Mouse (Mus musculus) lung, postnatal 0 days (tissue): ENCODE measurements at regions not wholly inside any gene's neighbourhood (a gene's known extent, or its start where the extent isn't known, plus 50 kb on each side); places are given as distances from the start of the nearest gene placed in this dataset.

ENCODE experiments used
- ATAC-seq: fragments of 200-750 bp; cut with Nextera tagmentation; 2 replicates; pipeline ENCODE4 v1.8.0; 2017; ENCODE audit warnings: moderate library complexity
- DNase-seq: peaks from one replicate; pipeline ENCODE4 v3.0.0-alpha.2; 2016; ENCODE audit warnings: low spot score
- H3K27ac ChIP-seq: fragments of 300-500 bp; sonication (generic); 2 replicates; pipeline ENCODE4 v1.5.1; 2014; ENCODE audit warnings: antibody characterized with exemption, mild to moderate bottlenecking, low read length, mixed read lengths
- H3K27me3 ChIP-seq: fragments of 300-500 bp; sonication (generic); replicated peaks from 2 replicates; pipeline ENCODE4 v1.6.1; 2014; ENCODE audit warnings: low read length, mixed read lengths; ENCODE audit not compliant: insufficient read depth
- H3K36me3 ChIP-seq: fragments of 300-500 bp; sonication (generic); 2 replicates; pipeline ENCODE4 v1.6.1; 2014; ENCODE audit warnings: low read length, mixed read lengths; ENCODE audit not compliant: insufficient read depth
- H3K4me1 ChIP-seq: fragments of 300-500 bp; sonication (generic); 2 replicates; pipeline ENCODE4 v1.6.1; 2014; ENCODE audit warnings: antibody characterized with exemption, low read depth, low read length, mixed read lengths; ENCODE audit not compliant: insufficient read depth
- H3K4me2 ChIP-seq: fragments of 300-500 bp; sonication (generic); replicated peaks from 2 replicates; pipeline ENCODE4 v1.6.1; 2014; ENCODE audit warnings: low read depth, mild to moderate bottlenecking, low read length, moderate library complexity, mixed read lengths
- H3K4me3 ChIP-seq: fragments of 300-500 bp; sonication (generic); 2 replicates; pipeline ENCODE4 v1.5.1; 2014; ENCODE audit warnings: low read depth, low read length
- H3K9ac ChIP-seq: fragments of 300-500 bp; sonication (generic); replicated peaks from 2 replicates; pipeline ENCODE4 v1.6.1; 2014; ENCODE audit warnings: low read depth, mild to moderate bottlenecking
- H3K9me3 ChIP-seq: fragments of 300-500 bp; sonication (generic); 2 replicates; pipeline ENCODE4 v1.6.1; 2016; ENCODE audit warnings: low read length, mixed read lengths
- CTCF ChIP-seq: IDR thresholded peaks from 2 replicates; pipeline ENCODE4 v1.5.1; 2016; ENCODE audit warnings: antibody characterized with exemption, mild to moderate bottlenecking
- EP300 ChIP-seq: IDR thresholded peaks from 2 replicates; pipeline ENCODE4 v1.6.1; 2016; ENCODE audit warnings: antibody characterized with exemption, mild to moderate bottlenecking, control low read depth
- WGBS: fragments of 180-500 bp; shearing (Covaris S2); extraction: QIAGEN DNeasy Blood & Tissue Kit; methylation state at CpG from one replicate; pipeline ENCODE4 v1.1.7; 2014; 5-methylcytosine and 5-hydroxymethylcytosine counted together

DNA sequence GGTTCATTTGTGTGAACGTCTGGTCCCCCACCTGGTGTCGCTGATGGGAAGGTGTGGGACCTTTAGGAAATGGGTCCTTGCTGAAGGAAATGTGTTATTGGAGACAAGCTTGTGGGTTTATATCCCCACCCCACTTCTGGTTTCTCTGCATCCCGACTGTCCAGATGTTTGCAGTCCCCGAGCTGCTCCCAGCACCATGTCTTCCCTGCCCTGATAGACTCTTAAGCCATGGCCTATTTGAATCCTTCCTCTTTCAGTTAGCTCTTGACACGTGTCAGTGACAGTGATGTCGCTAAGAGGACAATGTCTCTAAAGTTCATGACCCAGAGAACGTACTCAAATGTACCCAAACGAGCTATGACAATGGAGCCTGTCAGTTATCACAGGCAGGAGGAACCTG, 77.7 kb upstream of the Kcng1 start:
- ATAC-seq (no peak), DNase-seq (no peak)
- Histone ChIP-seq H3K9ac (no peak overlapping the region), H3K4me2 (no peak overlapping the region), H3K9me3 (no peaks in the 10 kb centered on the region), H3K27ac (no peak overlapping the region), H3K4me1 (no peaks in the 10 kb centered on the region), H3K36me3 (no peaks in the 10 kb centered on the region), H3K27me3 (no peaks in the 10 kb centered on the region), H3K4me3 (no peak overlapping the region)
- TF ChIP-seq CTCF (no peak), EP300 (no peak)
- WGBS = 45% methylated on average over 8 of the region's 8 CpGs

DNA sequence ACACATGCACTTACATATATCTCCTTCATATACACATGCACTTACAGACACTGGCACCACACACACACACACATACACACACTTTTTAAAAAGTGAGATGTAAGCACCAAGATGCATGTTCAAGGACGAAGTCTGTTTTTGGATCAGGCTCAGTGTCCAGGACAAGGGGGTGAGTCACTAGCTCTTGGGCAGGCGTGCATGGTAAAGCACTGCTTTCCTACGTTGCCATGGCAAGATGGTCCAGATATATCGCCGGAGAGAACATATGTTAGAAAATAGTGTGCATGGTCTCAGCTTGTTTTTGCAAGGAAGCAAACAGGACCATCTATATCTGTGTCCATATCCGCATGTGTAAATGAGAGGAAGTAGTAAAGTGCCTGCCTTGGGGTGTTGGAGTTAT, 77.0 kb upstream of the Kcng1 start:
- 76% methylated on average over 6 of the region's 6 CpGs for WGBS
- no peak for ATAC-seq

DNA sequence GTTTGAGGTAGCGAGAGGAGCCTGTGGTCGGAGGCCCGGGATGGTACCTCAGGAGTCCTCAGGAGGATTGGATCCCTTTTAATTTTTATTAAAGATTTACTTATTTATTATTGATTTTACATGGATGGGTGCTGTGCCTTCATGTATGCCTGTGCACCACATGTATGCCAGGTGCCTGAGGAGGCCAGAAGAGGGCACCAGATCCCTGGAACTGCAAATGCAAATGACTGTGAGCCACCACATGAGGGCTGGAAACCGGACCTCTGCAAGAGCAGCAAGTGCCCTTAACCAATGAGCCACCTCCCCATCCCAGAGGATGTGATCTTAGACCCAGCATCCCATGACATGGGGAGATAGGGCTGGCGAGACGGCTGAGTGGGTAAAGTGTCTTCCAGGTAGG, 76.3 kb upstream of the Kcng1 start:
- H3K36me3 ChIP-seq = no peaks in the 10 kb centered on the region

More for the DNA sequence above, 77.0 kb upstream of the Kcng1 start:
- Histone ChIP-seq H3K27me3 (no peaks in the 10 kb centered on the region), H3K27ac (no peak overlapping the region), H3K9me3 (no peaks in the 10 kb centered on the region), H3K4me2 (no peak overlapping the region), H3K4me1 (no peaks in the 10 kb centered on the region), H3K9ac (no peak overlapping the region), H3K36me3 (no peaks in the 10 kb centered on the region), H3K4me3 (no peak overlapping the region)
- DNase-seq = no peak
- TF ChIP-seq EP300 (no peak), CTCF (no peak)

DNA sequence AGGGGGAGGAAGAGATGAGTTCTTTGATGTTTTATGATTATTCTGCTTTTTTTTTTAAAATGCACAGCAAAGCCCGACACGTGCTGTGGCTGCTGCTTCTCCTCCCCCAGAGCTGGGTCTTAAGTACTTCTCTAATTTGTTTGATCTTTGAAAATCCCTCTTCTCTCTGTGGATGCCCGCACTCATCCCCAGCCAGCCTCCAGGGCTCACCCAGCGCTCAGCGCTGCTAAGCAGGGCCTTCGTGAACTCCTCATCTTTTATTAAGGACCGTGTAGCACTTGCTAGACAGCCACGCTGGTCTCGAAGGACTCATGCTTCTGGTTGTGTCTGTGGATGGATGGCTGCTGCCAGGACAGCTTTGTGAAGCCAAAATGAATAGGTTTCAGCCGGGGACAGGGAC, 72.9 kb upstream of the Kcng1 start:
- TF ChIP-seq CTCF = no peak
- no peak for TF ChIP-seq EP300
- H3K9ac ChIP-seq = no peak overlapping the region
- 33% methylated on average over 10 of the region's 10 CpGs for WGBS
- no peaks in the 10 kb centered on the region for H3K4me1 ChIP-seq
- no peak overlapping the region for H3K4me3 ChIP-seq
- no peak for DNase-seq
- H3K27me3 ChIP-seq = no peaks in the 10 kb centered on the region
- H3K27ac ChIP-seq = no peak overlapping the region
- ATAC-seq = no peak
- H3K9me3 ChIP-seq = no peaks in the 10 kb centered on the region
- no peak overlapping the region for H3K4me2 ChIP-seq
- H3K36me3 ChIP-seq = no peaks in the 10 kb centered on the region

More for the DNA sequence above, 76.3 kb upstream of the Kcng1 start:
- Histone ChIP-seq H3K4me1 (no peaks in the 10 kb centered on the region), H3K27me3 (no peaks in the 10 kb centered on the region), H3K4me3 (no peak overlapping the region), H3K9me3 (no peaks in the 10 kb centered on the region), H3K4me2 (no peak overlapping the region), H3K27ac (no peak overlapping the region), H3K9ac (no peak overlapping the region)
- no peak for DNase-seq
- TF ChIP-seq CTCF = peak; percentile 24; the same call in 1 of the 2 replicates
- no peak for TF ChIP-seq EP300
- ATAC-seq = no peak
- 80% methylated on average over 6 of the region's 6 CpGs for WGBS

GRCm38 (mm10) chr2:168352626-168353025, 71.1 kb upstream of the Kcng1 start:
- WGBS = 58% methylated on average over 5 of the region's 5 CpGs
- Histone ChIP-seq H3K9me3 (no peaks in the 10 kb centered on the region), H3K27ac (no peak overlapping the region), H3K4me1 (no peaks in the 10 kb centered on the region), H3K36me3 (no peaks in the 10 kb centered on the region), H3K4me2 (no peak overlapping the region), H3K9ac (no peak overlapping the region), H3K27me3 (no peaks in the 10 kb centered on the region), H3K4me3 (no peak overlapping the region)
- no peak for TF ChIP-seq EP300
- no peak for TF ChIP-seq CTCF
- ATAC-seq = no peak
- no peak for DNase-seq

DNA sequence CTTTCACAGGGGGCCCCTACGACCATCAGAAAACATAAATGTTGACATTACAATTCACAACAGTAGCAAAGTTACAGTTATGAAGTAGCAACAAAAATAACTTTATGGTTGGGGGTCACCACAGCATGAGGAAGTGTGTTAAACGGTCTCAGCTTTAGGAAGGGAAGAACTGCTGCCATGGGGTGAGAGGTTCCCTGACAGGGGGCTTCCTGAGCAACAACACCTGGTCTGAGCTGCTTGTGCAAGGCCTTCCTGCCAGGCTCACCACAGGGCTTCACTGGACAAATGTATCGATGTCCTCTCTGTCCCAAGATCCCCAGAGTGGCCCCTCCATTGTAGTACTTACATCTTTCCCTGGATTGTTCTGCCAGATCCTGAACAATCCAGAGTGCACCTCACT, 70.7 kb upstream of the Kcng1 start:
- H3K27me3 ChIP-seq = no peaks in the 10 kb centered on the region
- no peak overlapping the region for H3K4me2 ChIP-seq
- no peak overlapping the region for H3K4me3 ChIP-seq
- no peak overlapping the region for H3K27ac ChIP-seq
- DNase-seq (no peak), ATAC-seq (no peak)
- no peaks in the 10 kb centered on the region for H3K4me1 ChIP-seq
- no peaks in the 10 kb centered on the region for H3K9me3 ChIP-seq
- H3K9ac ChIP-seq = no peak overlapping the region
- no peak for TF ChIP-seq EP300
- no peak for TF ChIP-seq CTCF
- no peaks in the 10 kb centered on the region for H3K36me3 ChIP-seq
- 27% methylated on average over 3 of the region's 3 CpGs for WGBS

DNA sequence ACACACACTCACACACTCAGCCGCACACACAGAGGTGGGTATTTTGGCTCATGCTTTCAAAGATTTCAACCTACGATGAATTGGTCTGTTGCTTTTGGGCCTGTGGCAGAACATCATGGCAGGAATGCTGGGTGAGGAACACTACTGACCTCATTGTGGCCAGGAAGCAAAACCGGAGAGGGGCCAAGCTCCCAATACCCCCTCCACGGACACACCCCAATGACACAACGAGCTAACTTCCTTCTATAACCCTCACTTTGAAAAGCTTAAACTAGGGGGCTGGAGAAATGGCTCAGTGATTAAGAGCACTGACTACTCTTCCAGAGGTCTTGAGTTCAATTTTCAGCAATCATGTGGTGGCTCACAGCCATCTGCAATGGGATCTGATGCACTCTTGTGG, 63.8 kb upstream of the Kcng1 start:
- no peaks in the 10 kb centered on the region for H3K36me3 ChIP-seq
- H3K27ac ChIP-seq = no peak overlapping the region
- no peaks in the 10 kb centered on the region for H3K27me3 ChIP-seq
- WGBS = 75% methylated on average over 5 of the region's 5 CpGs
- ATAC-seq (no peak), DNase-seq (no peak)
- no peak overlapping the region for H3K4me3 ChIP-seq
- no peak for TF ChIP-seq EP300
- TF ChIP-seq CTCF = no peak
- no peak overlapping the region for H3K4me2 ChIP-seq
- no peaks in the 10 kb centered on the region for H3K4me1 ChIP-seq
- no peaks in the 10 kb centered on the region for H3K9me3 ChIP-seq
- H3K9ac ChIP-seq = no peak overlapping the region
